Mouse (Mus musculus) CD4-positive, CD25-positive, alpha-beta regulatory T cell, adult 2 months (primary cell): ENCODE measurements around the gene Dip2c.

Experiments
- DNase-seq: peaks from one replicate; pipeline ENCODE4 v3.0.0-alpha.2; 2012; ENCODE audit warnings: low read depth, low spot score

Dip2c gene

DNA sequence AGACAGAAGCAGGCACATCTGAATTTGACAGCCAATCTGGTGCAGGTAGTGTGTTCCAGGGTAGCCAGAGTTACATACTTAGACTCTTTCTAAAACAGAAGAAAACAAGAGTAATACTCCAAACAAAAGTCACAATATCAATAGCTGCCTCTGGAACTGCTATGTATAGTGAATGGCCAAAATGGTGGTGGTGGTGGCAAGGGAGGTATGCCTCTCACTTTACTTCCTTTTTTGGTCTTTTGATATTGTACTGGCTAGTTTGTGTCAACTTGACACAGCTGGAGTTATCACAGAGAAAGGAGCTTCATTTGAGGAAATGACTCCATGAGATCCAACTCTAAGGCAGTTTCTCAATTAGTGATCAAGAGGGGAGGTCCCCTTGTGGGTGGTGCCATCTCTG lies 148.1 kb downstream of the Dip2c start:
- no peak for DNase-seq

DNA sequence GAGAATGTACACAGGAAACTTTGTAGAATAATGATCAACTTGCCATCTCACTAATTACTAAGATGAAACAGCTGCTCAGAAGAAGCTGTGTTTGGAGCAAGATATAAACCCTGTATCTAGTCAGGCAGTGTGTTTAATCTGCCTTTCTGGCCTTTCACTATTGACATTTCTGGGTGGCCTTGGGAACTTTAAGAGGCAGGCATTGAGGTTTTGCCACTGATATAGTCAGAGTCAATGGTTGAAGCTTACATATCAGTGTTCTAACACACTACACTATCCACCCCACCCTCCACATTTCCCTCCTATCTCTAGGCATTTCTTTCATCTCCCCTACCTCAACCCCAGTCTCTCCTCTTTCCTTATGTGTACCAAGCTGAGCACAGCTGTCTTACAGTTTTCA lies 149.9 kb downstream of the Dip2c start:
- no peak for DNase-seq

DNA sequence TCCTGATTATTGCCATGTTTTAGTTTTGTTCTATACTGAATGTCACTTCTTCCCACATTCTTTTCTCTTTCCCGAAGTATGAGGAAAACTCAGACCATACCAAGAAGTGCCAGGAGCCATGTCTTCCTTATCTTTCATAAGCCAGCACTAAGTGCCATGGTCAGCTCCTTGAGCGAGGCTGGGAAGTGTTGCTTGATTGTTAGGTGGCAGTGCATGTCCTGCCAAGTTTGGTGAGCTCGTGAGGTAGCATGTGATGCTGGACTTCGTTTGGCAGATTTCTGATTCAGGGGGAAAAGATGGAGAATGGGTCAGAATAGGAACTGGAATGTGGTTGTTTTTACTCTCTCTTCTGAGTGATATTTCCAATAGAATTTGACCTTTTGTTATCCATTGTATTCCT lies 150.5 kb downstream of the Dip2c start:
- DNase-seq: no peak

DNA sequence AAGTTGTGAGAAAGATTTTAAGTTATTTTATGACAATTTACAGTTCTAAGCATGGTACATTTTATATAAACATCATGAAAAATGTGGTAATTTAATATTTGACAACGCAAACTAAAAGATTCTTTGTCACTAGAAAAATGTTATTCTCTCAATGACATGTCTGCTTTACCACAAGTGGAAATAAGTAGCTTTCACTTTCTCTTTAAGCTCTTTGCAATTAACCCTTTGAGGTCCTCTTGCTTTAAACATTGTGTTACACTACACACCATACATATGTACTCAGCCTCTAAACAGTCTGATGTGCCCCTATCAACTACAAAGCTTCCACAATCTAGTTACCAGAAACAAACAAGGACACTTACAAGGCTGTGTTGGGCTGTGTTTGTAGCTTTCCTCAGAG lies 153.6 kb downstream of the Dip2c start:
- DNase-seq: peak; percentile 32

DNA sequence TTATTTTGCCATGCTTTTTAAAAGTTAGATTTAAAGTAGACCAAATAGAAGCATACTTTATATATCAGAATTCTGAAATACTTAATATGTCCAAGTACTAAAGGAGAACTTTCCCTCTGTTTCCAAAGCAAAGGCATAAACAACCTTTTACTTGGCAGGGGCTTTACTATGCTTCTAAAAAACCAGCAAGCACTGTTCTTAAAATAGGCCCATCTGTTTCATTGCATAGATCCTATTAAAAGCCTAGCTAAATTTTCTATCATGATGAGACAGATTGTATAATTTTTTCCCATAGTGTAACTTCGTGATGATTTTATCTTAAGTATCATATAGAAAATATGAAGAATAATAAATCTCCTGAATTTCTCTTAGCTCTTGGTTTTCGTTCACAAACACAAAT lies 154.4 kb downstream of the Dip2c start:
- no peak for DNase-seq

DNA sequence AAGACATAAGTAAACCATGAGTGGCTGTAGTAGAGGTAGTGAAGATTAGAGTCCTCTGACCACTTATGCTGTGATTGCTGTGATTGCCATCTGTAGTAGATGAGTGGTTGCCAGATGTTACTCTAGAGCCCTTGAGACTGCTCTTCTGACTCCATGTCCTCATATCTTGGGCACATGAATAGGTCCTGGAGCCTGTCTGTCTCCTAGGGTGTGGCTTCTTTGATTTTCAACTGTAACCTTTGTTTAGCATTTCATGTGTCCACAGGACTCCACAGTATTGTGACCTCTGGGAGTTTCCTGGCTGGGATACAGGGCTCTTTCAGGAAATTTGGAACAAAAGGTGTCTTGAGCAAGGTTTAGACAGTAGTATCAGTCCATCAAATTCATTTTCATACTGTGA lies 155.1 kb downstream of the Dip2c start:
- DNase-seq: no peak

DNA sequence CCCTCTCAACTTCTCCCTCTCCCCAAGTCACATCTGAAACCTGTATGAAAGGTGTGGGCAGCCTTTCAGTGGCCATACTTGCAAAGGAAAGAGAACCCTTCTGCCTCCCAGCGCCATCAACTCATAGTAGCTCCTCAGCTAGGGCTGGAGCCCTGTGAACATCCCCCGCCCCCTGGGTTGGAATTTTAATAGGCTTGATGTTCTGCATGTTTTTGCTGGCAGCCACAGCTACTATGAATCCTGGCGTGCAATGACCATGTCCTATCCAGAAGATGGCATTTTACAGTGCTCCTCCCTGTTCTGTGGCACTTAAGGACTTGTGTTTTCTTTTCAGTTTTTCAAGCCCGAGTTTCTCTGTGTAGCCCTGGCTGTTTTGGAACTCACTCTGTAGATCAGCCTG lies 166.7 kb downstream of the Dip2c start:
- no peak for DNase-seq

DNA sequence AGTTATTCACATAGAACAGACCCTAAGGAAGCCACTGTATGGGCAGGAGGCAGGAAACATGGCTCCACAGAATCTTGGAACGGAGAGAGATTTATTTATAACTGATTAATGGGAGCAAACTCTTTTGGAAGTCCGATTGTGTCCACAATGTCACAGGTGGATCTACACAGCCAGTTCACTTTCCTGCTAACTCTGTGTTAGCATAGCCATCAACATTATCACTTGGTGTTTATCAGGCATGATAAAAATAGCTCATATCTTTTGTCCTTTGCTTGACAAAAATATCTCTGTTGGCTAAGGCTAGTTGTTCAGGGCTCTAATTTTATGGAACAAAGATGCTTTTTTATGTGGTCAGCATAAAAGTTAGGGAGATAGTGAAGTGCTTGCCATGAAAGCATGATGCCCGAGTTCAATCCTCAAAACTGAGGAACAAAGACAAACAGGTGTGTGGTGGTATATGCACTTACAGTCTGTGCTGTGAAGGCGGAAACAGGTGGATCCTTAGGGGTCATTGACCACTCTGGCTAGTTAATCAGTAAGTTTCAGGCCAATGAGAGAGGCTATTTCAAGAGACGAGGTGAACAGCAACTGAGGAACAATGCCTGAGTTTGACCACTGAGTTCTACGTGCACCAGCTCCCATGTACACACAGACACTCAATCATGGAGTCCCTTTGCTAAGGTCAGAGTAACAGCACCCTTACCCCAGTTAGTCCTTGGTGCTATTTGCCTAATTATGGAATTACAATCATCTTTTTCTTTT lies 169.4 kb downstream of the Dip2c start:
- no peak for DNase-seq

DNA sequence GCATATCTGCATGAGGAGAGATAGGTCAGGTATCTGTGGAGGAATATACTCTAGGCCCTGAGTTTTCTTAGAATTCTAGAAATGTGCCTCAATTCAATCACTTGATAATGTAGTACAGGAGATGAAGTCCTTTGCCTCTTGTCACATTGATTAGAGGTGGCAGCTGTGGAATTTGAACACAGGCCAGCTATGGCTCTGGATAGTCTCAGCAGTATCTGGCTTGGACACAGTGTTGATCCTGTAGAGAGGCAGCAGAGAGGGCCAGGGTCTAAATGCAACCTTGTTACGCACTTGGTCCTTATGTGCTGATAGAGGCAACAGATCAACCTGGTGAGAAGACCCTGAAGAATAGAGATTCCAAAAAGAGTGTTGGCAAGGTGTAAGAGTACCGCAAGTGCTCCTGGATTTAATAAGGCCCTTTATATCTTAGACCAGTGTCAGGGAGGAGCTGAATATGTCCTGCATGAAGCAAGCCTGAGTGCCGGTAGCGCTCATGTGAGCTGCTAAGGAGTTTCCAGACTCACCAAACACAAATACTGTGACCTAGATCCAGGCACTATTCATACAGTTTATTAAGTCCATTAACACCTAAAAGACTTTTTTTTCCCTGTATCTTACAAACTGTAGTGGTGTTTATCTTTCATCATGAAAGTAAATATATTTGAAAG lies 170.3 kb downstream of the Dip2c start:
- DNase-seq: no peak

DNA sequence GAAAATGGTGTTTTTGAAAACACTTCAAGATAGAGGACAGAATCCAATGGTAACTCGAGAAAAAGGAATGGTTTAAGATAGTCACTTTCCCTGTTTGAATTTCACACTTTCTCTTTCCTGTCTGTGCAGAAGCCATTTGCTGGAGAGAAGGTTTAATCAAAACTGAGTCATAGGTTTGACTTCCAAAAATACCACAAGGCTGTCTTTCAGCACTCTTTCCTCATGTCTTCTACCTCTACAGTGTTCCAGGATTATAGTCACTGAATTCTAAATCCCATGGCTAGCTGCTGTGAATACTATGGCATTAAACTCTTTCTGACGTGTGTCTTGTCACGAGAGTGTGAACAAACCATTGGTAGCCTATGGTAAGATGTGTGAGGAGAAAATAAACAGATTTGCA lies 173.9 kb downstream of the Dip2c start:
- no peak for DNase-seq

DNA sequence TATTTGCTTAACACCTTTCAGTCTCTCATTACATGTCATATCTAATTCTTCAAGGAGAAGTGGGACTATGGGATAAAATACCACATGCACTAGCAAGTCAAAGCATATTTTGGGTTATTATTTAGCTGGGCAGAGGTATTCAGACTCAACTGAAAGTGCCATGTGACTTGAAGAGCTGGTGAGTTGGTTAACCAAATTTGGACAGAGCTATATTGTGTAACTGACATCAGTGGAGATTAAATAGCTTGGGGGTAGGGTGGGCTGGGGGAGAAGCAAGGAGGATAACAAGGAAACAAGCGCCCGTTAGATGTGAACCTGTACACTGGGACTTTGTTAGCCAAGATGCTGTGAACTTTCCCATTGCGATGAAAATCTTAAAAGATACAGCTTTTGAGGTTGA lies 175.6 kb downstream of the Dip2c start:
- no peak for DNase-seq

DNA sequence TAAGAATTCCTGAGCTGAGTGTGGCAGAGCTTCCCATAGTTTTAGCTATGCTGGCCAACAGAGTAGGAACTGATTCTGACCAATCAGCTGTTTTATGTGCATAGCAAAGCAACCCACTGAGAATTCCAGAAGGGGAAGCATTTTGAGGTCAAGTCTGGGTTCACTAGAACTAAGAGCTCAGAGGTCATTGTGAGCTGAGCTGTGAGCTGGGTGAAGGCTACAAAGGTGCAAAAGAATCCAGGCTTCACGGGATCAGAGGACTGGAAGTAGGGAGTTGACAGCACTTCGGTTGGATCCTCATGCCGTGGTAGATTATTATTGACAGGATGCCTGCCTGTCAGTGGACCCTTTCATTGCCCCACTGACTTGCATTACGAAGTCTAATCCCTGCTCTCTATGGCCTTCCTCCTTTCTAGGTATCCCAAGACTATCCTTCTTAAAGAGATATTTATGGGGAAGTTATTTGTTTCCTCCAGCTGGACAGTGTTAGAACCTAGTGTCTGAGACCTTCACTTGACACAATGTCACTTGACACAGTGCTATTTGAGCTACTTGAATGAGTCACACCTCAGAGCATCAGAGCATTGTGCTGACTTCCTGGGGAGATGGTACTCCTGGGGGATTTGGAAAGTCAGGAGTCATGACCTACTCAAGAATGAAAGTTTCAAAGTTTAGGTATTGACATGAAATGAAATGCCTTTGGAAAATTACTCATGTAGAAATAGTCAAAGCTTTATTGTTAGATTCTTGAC lies 178.3 kb downstream of the Dip2c start:
- no peak for DNase-seq

DNA sequence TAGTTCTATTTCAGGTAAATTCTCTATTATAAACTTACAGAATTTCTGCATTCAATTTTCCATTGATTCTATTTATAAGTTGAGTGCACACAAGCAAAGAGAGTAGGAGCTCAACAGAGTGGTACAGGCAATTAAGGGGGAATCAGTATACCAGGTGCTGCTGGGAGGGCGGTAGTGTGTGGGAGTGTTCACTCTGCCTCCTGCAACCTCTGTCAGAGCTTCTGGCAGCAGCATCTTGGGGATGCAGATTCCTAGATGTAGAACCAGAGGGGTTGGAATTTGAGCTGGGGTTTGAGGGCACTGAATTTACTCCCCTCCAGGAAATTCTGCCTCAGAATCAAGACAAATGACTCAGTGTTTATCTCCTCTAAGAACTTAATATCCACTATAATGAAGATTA lies 179.7 kb downstream of the Dip2c start:
- DNase-seq: no peak

DNA sequence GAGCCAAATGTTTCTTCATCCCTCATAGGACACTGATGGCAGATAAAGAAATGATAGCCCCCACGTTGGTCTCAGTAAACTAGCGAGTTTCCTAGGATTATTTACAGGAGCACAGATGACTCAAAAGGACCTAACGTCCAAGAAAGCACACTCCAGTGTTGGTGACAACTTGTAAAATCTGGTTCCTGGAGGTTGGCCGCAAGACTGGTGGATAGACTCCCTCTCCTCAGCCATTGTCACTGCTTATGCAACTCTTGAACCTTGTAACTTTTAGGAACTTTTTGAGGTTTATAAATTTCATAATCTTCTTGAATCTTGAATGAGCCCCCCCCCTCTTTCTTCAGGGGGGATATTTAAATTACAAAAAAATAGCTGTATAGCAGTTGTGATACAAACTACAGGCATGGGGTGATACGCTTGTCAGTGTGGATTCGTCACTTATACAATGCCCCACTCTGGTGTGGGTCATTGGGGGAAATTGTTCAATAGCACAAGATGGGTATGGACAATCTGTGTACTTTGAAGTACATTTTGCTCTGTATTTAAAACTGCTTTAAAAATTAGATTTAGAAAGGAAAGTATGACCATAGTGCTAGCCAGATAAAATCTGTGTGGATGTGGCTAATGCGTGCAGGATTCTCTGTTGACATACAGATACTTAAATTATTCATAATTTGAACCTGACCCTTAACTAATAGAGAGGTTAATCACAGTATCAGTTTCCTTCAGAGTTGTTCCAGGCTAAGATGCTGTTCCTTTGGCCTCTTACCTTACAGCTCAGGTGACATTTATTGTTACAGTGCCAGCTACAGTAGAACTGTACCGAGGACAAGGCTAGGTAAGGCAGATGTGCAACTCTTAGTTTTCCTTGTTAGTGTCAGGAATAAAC lies 181.3 kb downstream of the Dip2c start:
- DNase-seq: no peak

DNA sequence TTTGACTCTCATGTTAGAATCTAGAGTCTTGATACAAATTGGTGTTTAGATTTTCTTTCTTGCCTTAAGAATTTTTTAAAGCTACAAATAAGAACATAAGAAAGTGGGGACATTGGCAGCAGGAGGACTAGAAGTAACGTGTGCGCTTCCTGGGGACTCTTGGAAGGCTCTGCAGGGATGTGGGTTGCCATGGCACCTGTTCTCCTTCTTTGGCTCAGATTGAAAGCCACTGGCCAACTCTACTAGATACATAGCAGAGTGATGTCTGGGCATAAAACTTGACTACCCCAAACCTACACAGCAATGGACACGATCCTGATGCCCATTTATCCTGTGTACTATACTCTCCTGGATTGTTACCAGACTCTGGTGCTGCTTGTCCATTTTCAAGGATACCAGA lies 188.1 kb downstream of the Dip2c start:
- DNase-seq: no peak

DNA sequence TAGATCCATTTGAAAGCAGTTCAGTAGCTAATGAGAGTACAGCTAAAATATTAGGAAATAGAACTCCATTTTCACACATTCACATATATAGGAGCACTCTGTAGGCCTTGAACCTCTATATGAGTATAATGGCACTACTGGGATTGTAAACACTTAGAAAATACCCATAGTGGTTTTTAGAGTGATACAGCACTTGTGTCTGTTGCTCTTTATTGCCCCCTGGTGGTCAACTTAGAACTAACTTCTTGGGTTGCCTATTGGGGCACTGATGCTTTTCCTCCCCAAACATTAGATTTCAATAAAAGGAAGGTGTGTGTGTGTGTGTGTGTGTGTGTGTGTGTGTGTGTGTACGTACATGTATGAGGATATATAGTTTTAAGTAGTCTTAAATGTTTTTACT lies 190.9 kb downstream of the Dip2c start:
- DNase-seq: peak; percentile 83

DNA sequence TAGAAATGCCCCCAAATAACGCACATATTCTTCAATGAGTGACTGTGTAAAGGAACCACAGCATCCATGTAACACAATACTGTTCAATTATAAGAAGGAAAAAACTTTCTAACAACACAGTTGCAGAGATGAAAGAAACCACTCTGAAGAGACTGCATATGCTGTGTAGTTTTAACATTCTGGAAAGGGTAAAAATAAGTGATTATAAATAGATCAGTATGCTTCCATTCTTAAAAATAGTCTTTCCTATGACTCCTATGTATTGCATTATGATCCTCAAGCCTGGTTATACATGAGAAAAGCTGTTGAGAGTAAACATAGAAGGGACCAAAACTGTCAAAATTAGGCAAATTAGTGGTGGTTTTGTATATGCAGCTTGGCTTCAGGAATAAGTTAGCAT lies 197.1 kb downstream of the Dip2c start:
- no peak for DNase-seq

DNA sequence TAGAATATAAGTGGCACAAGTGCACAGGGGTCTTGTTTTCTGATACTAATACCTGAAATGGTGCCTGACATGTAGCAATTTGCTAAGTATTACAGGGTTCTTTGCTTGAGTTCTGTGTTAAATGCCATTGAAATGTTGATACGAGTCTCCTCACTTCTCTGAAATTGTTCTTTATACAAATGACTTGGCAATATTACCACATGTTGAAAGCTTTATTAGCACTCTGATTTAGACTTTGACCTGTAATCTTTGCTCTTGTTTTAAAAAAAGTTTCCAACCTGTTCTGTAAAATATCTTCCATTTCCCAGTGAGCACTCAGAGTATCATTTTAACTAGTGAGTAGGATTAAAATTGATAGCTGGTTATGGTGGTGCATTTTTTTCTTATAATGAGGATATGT lies 205.4 kb downstream of the Dip2c start:
- DNase-seq: no peak

DNA sequence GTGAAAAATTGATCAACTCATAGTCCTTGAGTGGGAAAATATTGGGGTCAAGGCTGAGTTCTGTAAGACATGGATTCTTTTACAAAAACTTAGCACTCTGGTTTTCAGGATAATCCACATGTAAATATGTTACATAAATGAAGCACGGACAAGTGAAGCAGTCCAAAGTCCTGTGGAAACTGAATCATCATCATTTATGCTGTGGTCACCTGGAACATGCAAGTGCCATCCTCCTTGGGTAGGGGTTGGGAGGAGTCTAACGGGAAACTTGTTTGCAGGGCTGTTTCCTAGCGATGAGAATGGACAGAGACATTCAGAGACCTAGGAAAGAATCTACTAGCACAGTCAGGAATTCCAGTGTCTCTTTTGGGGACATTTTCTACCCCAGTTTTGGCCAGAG lies 213.4 kb downstream of the Dip2c start:
- DNase-seq: no peak

DNA sequence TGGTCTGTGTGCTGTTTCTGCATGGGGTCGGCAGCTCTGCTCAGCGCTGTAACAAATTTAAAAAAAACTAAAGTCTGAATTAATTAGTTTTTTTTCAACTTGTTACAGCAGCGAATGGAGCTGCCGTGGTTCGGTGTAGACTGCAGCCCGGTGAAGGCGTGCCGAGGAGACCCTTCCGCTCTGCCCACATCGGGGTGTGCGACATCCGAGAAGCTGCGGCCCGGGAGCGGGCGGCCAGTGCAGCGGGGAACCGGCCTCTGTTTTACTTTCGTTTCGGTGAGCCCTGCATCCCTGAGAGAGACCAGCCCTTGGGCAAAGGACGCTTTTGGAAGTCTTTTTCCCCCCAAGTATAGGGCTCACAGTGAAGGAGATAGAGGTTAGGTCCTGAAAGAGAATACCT lies 218.4 kb downstream of the Dip2c start:
- peak; percentile 41 for DNase-seq

DNA sequence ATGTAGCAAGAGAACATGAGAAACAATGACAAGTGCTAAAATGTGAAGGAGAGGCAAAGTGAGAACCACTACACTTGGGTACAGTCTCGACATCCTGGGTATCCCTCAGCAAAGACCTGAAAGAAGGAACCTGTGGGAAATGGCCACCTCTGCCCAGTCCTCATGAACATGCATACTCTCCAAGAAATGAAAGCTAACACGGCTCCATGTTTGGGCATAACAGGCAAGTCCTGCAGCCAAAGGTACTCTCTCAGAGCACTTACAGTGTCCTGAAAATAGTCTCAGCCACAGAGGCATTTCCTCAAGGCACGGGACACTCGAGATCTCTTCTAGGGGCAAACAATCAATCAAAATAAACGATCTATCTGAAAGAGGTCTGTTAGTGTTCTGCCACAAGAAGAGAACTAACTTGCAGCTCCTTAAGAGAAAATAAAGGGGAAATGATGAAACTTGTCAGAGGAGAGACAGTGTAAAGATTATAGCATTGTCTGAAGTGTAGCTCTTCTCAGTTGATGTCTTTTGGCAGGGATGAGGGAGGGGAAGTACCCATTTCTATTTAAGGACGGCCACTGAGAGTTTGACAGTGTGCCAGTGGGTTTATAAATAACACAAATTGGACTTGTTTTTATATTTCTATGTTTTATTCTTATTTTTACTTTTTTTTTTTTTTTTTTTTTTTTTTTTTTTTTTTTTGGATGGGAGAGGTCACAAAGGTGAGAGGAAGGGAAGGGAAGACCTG lies 228.0 kb downstream of the Dip2c start:
- DNase-seq: no peak
